10 mouse cellular contexts compared by ENCODE assay signal in genomic region chr7:143390277-143390948, GRCm38 (mm10).
DNase-seq lines count a peak whose midpoint lies in the region; ATAC-seq and TF ChIP-seq lines count a peak whose summit lies in the region.
"Had no signal": no experiment of that assay in that cellular context is flagged by ENCODE, and none has a peak within 500 bp of the region (broad histone marks: within the 10 kb centered on the region; RNA-seq: fewer than 3 reads in every experiment).

No protein-coding gene starts in this region.

- H3K36me3 ChIP-seq in hindbrain, embryonic 13.5 days: no peaks in the 10 kb centered on the region
- no peaks in the 10 kb centered on the region for H3K36me3 ChIP-seq in hindbrain, embryonic 11.5 days (ENCODE audit: control insufficient read depth, insufficient read depth, low read length)
- 0 out of 2 replicates have a peak, but pooled peaks cover 3% of the 10 kb centered on the region for H3K36me3 ChIP-seq in heart, embryonic 16.5 days (ENCODE audit: control insufficient read depth, insufficient read depth)

- 80% methylated on average over 12 of the region's 12 CpGs for WGBS in hindbrain, embryonic 13.5 days
- 86% methylated on average over 12 of the region's 12 CpGs for WGBS in hindbrain, embryonic 11.5 days
- 48% methylated on average over 12 of the region's 12 CpGs for WGBS in heart, embryonic 16.5 days

- no peak for TF ChIP-seq CTCF in layer of hippocampus, adult 2 months (conservative IDR thresholded peaks at IDR 0.05)

- no peak overlapping the region for H3K4me3 ChIP-seq in hindbrain, embryonic 13.5 days
- no peak overlapping the region for H3K4me3 ChIP-seq in hindbrain, embryonic 11.5 days (ENCODE audit: low read depth, low read length)
- H3K4me3 ChIP-seq in heart, embryonic 16.5 days (ENCODE audit: low read length): no peak overlapping the region
- no peak overlapping the region for H3K4me3 ChIP-seq in layer of hippocampus, adult 2 months
- H3K4me3 ChIP-seq: forebrain, embryonic 13.5 days had no signal

- peaks cover 43% of the 10 kb centered on the region for H3K4me1 ChIP-seq in hindbrain, embryonic 13.5 days (replicated peaks)
- peaks cover 2% of the 10 kb centered on the region; the same call in 1 of the 2 replicates for H3K4me1 ChIP-seq in hindbrain, embryonic 11.5 days (replicated peaks; ENCODE audit: control insufficient read depth, insufficient read depth, low read length)
- peaks cover 58% of the 10 kb centered on the region for H3K4me1 ChIP-seq in heart, embryonic 16.5 days (ENCODE audit: control insufficient read depth, insufficient read depth, low read length)

- no peaks in the 10 kb centered on the region for H3K27me3 ChIP-seq in hindbrain, embryonic 13.5 days
- H3K27me3 ChIP-seq in hindbrain, embryonic 11.5 days (ENCODE audit: control insufficient read depth, insufficient read depth, low read length): no peaks in the 10 kb centered on the region
- H3K27me3 ChIP-seq in heart, embryonic 16.5 days (ENCODE audit: control insufficient read depth, insufficient read depth, low read length): no peaks in the 10 kb centered on the region

- H3K9ac ChIP-seq in hindbrain, embryonic 13.5 days: no peak overlapping the region
- no peak overlapping the region for H3K9ac ChIP-seq in hindbrain, embryonic 11.5 days (ENCODE audit: low read depth, low read length)
- H3K9ac ChIP-seq in heart, embryonic 16.5 days (ENCODE audit: low read length): peak overlapping the region; percentile 59
- H3K9ac ChIP-seq: forebrain, embryonic 13.5 days had no signal

- no peak for DNase-seq in hindbrain, embryonic 11.5 days (ENCODE audit: low spot score)
- DNase-seq in cerebellum, adult 9-10 months: peak; percentile 53
- DNase-seq in lung, postnatal 25 days (ENCODE audit: low spot score): peak; percentile 41
- DNase-seq in thymus, postnatal 0 days (ENCODE audit: low spot score): no peak
- no peak for DNase-seq in layer of hippocampus, adult 2 months (ENCODE audit: low spot score in 2 of 2)
- DNase-seq: kidney, adult 18-20 months; liver had no signal

- 0 out of 2 replicates have a peak, but pooled peaks have one; percentile 29 for ATAC-seq in hindbrain, embryonic 13.5 days (ENCODE audit: low FRiP score)
- no peak for ATAC-seq in hindbrain, embryonic 11.5 days (ENCODE audit: low FRiP score)
- ATAC-seq in heart, embryonic 16.5 days (replicated peaks; ENCODE audit: extremely low read depth, insufficient read depth, low FRiP score): peak; percentile 29

- no peaks in the 10 kb centered on the region for H3K9me3 ChIP-seq in hindbrain, embryonic 13.5 days
- no peaks in the 10 kb centered on the region for H3K9me3 ChIP-seq in hindbrain, embryonic 11.5 days (ENCODE audit: control insufficient read depth, low read length)
- H3K9me3 ChIP-seq in heart, embryonic 16.5 days (replicated peaks; ENCODE audit: control insufficient read depth, low read length): peaks cover 3% of the 10 kb centered on the region; the same call in 1 of the 2 replicates

- H3K27ac ChIP-seq in hindbrain, embryonic 13.5 days: peak overlapping the region; percentile 63; the same call in 1 of the 2 replicates
- no peak overlapping the region for H3K27ac ChIP-seq in hindbrain, embryonic 11.5 days (ENCODE audit: low read depth, low read length)
- peak overlapping the region; percentile 91 for H3K27ac ChIP-seq in heart, embryonic 16.5 days (ENCODE audit: low read length)
- H3K27ac ChIP-seq in layer of hippocampus, adult 2 months: no peak overlapping the region

- no peak overlapping the region for H3K4me2 ChIP-seq in hindbrain, embryonic 13.5 days
- no peak overlapping the region for H3K4me2 ChIP-seq in hindbrain, embryonic 11.5 days (replicated peaks; ENCODE audit: low read depth, low read length)
- peak overlapping the region; percentile 42; the same call in 1 of the 2 replicates for H3K4me2 ChIP-seq in heart, embryonic 16.5 days (ENCODE audit: low read depth, low read length)
- H3K4me2 ChIP-seq: forebrain, embryonic 13.5 days had no signal

Comparison
In these comparisons a context has a peak if more than half of its experiments do, and no peak if none do; other contexts are left out.
1. H3K27ac ChIP-seq: peak in hindbrain, embryonic 13.5 days (single experiment) and heart, embryonic 16.5 days (single experiment); none in hindbrain, embryonic 11.5 days (single experiment) and layer of hippocampus, adult 2 months (single experiment).
2. DNase-seq: peak in cerebellum, adult 9-10 months (single experiment) and lung, postnatal 25 days (single experiment); none in hindbrain, embryonic 11.5 days (single experiment), thymus, postnatal 0 days (single experiment) and layer of hippocampus, adult 2 months (0 of 2).